Mouse (Mus musculus) liver, embryonic 16.5 days (tissue): Measurements from ENCODE around the gene Zfp687. TPM values are rescaled to one million over a fixed set of nuclear protein-coding genes. Genes with fewer than 3 reads are reported as not detected.
A peak's percentile ranks its signal among the peaks of the same experiment; 100 is the strongest.

Experiments used
- ATAC-seq: fragments of 200-750 bp; cut with Nextera tagmentation; 2 replicates; pipeline ENCODE4 v1.8.0; 2017; ENCODE audit warnings: low read depth, mild to moderate bottlenecking, moderate number of reproducible peaks, moderate library complexity
- H3K27ac ChIP-seq: fragments of 300-500 bp; sonication (generic); 2 replicates; pipeline ENCODE4 v1.5.1; 2014; ENCODE audit warnings: mild to moderate bottlenecking, low read length
- H3K27me3 ChIP-seq: fragments of 300-500 bp; sonication (generic); 2 replicates; pipeline ENCODE4 v1.6.1; 2014; ENCODE audit warnings: low read depth, low read length, mixed read lengths; ENCODE audit not compliant: control insufficient read depth, insufficient read depth
- H3K36me3 ChIP-seq: fragments of 300-500 bp; sonication (generic); 2 replicates; pipeline ENCODE4 v1.6.1; 2014; ENCODE audit warnings: mild to moderate bottlenecking; ENCODE audit not compliant: control insufficient read depth, insufficient read depth
- H3K4me1 ChIP-seq: fragments of 300-500 bp; sonication (generic); 2 replicates; pipeline ENCODE4 v1.6.1; 2014; ENCODE audit warnings: low read depth, low read length, mixed read lengths; ENCODE audit not compliant: control insufficient read depth
- H3K4me2 ChIP-seq: fragments of 300-500 bp; sonication (generic); 2 replicates; pipeline ENCODE4 v1.6.1; 2014; ENCODE audit warnings: low read depth, low read length, mixed read lengths
- H3K4me3 ChIP-seq: fragments of 300-500 bp; sonication (generic); 2 replicates; pipeline ENCODE4 v1.5.1; 2014; ENCODE audit warnings: low read depth, mild to moderate bottlenecking, low read length
- H3K9ac ChIP-seq: fragments of 300-500 bp; sonication (generic); 2 replicates; pipeline ENCODE4 v1.6.1; 2014; ENCODE audit warnings: low read depth, low read length
- H3K9me3 ChIP-seq: fragments of 300-500 bp; sonication (generic); replicated peaks from 2 replicates; pipeline ENCODE4 v1.6.1; 2016; ENCODE audit warnings: low read length; ENCODE audit not compliant: control insufficient read depth
- WGBS: fragments of 180-500 bp; shearing (Covaris S2); extraction: QIAGEN DNeasy Blood & Tissue Kit; methylation state at CpG from one replicate; pipeline ENCODE4 v1.1.7; 2014; ENCODE audit not compliant: insufficient replicate concordance; 5-methylcytosine and 5-hydroxymethylcytosine counted together
- polyA plus RNA-seq: library from polyadenylated mRNA; unstranded; fragments of >200 nt; fragmentation: Nextera tagmentation; extraction: Ambion mirVana; gene quantifications from 2 replicates; pipeline ENCODE4 v1.2.1, GENCODE M21; 2015

Zfp687 gene
- 6.2 and 6.8 TPM in 2 replicates for polyA plus RNA-seq

DNA sequence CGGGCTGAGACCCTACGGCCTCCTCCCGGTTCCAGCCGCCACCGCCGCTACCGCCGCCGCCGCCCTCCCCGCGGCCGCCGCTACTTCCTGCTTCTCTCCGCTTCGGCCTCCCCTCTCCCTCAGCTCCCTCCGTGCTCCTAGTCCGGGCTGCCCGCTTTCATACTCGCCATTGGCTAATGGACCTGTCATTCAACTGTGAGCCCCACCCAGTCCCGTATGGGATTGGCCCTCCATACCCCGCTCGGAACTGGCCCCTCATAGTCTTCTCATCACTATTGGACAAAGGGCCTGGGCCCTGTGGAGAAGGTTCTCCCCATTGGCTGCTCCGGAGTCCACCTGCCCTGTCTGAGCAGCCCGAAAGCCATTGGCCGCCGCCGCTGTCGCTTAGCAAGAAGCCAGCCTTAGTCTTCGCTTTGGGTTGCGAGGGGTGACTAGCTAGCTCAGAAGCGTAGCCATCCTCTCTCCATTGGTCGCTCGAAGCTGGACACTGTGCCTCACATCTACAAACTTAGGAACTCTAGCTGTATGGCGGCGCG, at the start of gene Zfp687:
TSS of gene Zfp687 (minus strand) at position 112 of the 536 bp plus-strand sequence.
- Histone ChIP-seq H3K4me3 (peak within 1 kb of the TSS; percentile 83), H3K9me3 (no peaks in the 10 kb centered on the region), H3K27me3 (no peaks in the 10 kb centered on the region), H3K4me1 (peaks cover 22% of the 10 kb centered on the region), H3K4me2 (peak within 1 kb of the TSS; percentile 91), H3K36me3 (peaks cover 12% of the 10 kb centered on the region), H3K9ac (peak within 1 kb of the TSS; percentile 85), H3K27ac (peak within 1 kb of the TSS; percentile 98)
- under 1% methylated on average over 37 of the region's 37 CpGs for WGBS
- ATAC-seq = peak; percentile 96

DNA sequence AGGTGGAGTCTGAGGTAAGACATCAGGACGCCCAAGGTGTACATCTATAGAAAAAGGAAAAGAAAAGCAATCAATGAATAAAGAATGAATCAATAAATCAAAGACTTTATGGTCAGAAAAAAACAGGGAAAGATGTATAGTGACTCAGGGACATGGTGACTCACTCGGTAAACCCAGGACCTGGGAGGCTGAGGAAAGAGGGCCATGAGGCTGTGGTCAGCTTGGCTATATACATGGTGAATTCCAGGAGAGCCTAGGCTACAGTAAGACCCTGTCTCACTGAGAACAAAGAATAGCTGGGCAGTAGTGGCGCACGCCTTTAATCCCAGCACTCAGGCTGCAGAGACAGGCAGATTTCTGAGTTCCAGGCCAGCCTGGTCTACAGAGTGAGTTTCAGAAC, 48.5 kb upstream of the Zfp687 start:
- 91% methylated on average over 4 of the region's 4 CpGs for WGBS
- ATAC-seq = no peak
- Histone ChIP-seq H3K9me3 (no peaks in the 10 kb centered on the region), H3K4me2 (no peak overlapping the region), H3K36me3 (peaks cover 75% of the 10 kb centered on the region), H3K9ac (no peak overlapping the region), H3K4me3 (no peak overlapping the region), H3K27me3 (no peaks in the 10 kb centered on the region), H3K27ac (no peak overlapping the region), H3K4me1 (no peaks in the 10 kb centered on the region)

- no peak overlapping the region for H3K4me3 ChIP-seq
- WGBS = 80% methylated on average over 8 of the region's 8 CpGs
- no peaks in the 10 kb centered on the region for H3K9me3 ChIP-seq
- H3K27me3 ChIP-seq = no peaks in the 10 kb centered on the region
- no peak overlapping the region for H3K4me2 ChIP-seq
- H3K36me3 ChIP-seq = peaks cover 35% of the 10 kb centered on the region
- no peak overlapping the region for H3K9ac ChIP-seq
- no peak overlapping the region for H3K27ac ChIP-seq
- ATAC-seq = no peak
- H3K4me1 ChIP-seq = peaks cover 24% of the 10 kb centered on the region
Measured at GRCm38 (mm10) chr3:95058078-95058477, 42.8 kb upstream of the Zfp687 start.

- Histone ChIP-seq H3K36me3 (peaks cover 21% of the 10 kb centered on the region), H3K27me3 (no peaks in the 10 kb centered on the region), H3K9me3 (no peaks in the 10 kb centered on the region), H3K4me2 (no peak overlapping the region), H3K4me3 (no peak overlapping the region), H3K4me1 (peaks cover 24% of the 10 kb centered on the region), H3K9ac (no peak overlapping the region), H3K27ac (no peak overlapping the region)
- ATAC-seq = peak; percentile 39
- 37% methylated on average over 7 of the region's 7 CpGs for WGBS
Measured at GRCm38 (mm10) chr3:95056275-95056674, 41.0 kb upstream of the Zfp687 start.

DNA sequence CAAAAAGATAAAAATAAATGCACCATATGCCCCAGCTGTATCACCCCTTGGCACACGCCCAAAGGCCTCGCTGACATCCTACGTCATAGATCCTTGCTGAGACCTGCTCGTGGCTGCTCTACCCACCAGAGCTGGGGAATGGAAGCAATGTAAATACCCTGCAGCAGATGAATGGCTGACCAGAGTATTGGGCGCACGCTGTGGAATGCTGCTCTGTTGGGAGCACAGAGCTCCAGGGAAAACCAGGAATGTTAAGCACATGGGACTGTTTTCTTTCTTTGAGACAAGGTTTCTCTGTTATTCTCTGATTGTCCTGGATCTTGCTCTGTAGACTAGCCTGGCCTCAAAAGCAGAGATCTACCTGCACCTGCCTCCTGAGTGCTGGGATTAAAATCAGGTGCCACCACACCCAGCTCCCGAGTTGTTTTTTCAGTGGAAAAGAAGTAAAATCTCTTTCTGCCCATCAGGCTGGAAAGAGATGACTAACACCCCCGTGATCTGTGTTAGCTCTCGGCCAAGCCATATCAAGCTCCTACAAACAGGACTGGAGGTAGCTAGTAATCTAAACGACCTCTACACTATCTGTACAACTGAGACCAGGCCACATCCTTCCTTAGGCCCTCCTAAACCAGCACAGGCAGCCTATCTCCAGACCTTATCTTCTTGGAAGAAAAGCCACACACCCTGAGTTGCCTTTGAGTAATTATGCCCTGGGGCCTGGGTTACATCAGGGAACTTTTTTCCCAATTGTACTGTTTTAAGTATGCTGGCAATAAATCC, 39.4 kb upstream of the Zfp687 start:
- Histone ChIP-seq H3K4me3 (no peak overlapping the region), H3K4me2 (peak overlapping the region; percentile 7), H3K9ac (no peak overlapping the region), H3K9me3 (no peaks in the 10 kb centered on the region), H3K27me3 (no peaks in the 10 kb centered on the region), H3K4me1 (peaks cover 24% of the 10 kb centered on the region), H3K36me3 (peaks cover 7% of the 10 kb centered on the region), H3K27ac (peak overlapping the region; percentile 15)
- WGBS = 19% methylated on average over 10 of the region's 10 CpGs
- peak; percentile 87 for ATAC-seq

- Histone ChIP-seq H3K9ac (no peak overlapping the region), H3K4me2 (no peak overlapping the region), H3K27ac (no peak overlapping the region), H3K36me3 (no peaks in the 10 kb centered on the region), H3K27me3 (no peaks in the 10 kb centered on the region), H3K4me1 (peaks cover 24% of the 10 kb centered on the region), H3K9me3 (no peaks in the 10 kb centered on the region), H3K4me3 (no peak overlapping the region)
- ATAC-seq = no peak
- 34% methylated on average over 3 of the region's 3 CpGs for WGBS
Measured at GRCm38 (mm10) chr3:95053701-95054100, 38.5 kb upstream of the Zfp687 start.

- Histone ChIP-seq H3K9ac (no peak overlapping the region), H3K36me3 (no peaks in the 10 kb centered on the region), H3K4me3 (no peak overlapping the region), H3K4me2 (no peak overlapping the region), H3K4me1 (peaks cover 24% of the 10 kb centered on the region), H3K27ac (no peak overlapping the region), H3K9me3 (no peaks in the 10 kb centered on the region), H3K27me3 (no peaks in the 10 kb centered on the region)
- no peak for ATAC-seq
- WGBS = 36% methylated on average over 1 of the region's 1 CpGs
Measured at GRCm38 (mm10) chr3:95052959-95053358, 37.7 kb upstream of the Zfp687 start.

- Histone ChIP-seq H3K4me2 (no peak overlapping the region), H3K4me3 (no peak overlapping the region), H3K27ac (no peak overlapping the region), H3K36me3 (no peaks in the 10 kb centered on the region), H3K9me3 (no peaks in the 10 kb centered on the region), H3K27me3 (no peaks in the 10 kb centered on the region), H3K4me1 (peaks cover 22% of the 10 kb centered on the region), H3K9ac (no peak overlapping the region)
- ATAC-seq = no peak
- WGBS = 81% methylated on average over 3 of the region's 3 CpGs
Measured at GRCm38 (mm10) chr3:95047914-95048313, 32.7 kb upstream of the Zfp687 start.

GRCm38 (mm10) chr3:95046462-95047057, 31.3 kb upstream of the Zfp687 start:
- peak overlapping the region; percentile 80 for H3K27ac ChIP-seq

More at GRCm38 (mm10) chr3:95046462-95047057, 31.3 kb upstream of the Zfp687 start:
- ATAC-seq = no peak
- H3K4me3 ChIP-seq = peak overlapping the region; percentile 35
- H3K9ac ChIP-seq = peak overlapping the region; percentile 35; the same call in 1 of the 2 replicates
- no peaks in the 10 kb centered on the region for H3K27me3 ChIP-seq
- H3K36me3 ChIP-seq = no peaks in the 10 kb centered on the region
- no peaks in the 10 kb centered on the region for H3K9me3 ChIP-seq
- H3K4me2 ChIP-seq = peak overlapping the region; percentile 54
- peaks cover 27% of the 10 kb centered on the region for H3K4me1 ChIP-seq
- 24% methylated on average over 11 of the region's 11 CpGs for WGBS
